Mouse (Mus musculus) cortical plate, adult 2 months (tissue): Measurements from ENCODE around the gene Fam129a.

ENCODE experiments used
- CTCF ChIP-seq: fragments of 200-500 bp; IDR thresholded peaks from 2 replicates; pipeline ENCODE4 v1.5.1; 2011; ENCODE audit warnings: mild to moderate bottlenecking, control low read depth, low read length; ENCODE audit not compliant: insufficient read depth; ENCODE audit errors: extremely low read depth
- POLR2A ChIP-seq: fragments of 200-500 bp; IDR thresholded peaks from 2 replicates; pipeline ENCODE4 v1.6.1; 2011; ENCODE audit warnings: mild to moderate bottlenecking, low read length, control low read depth; ENCODE audit not compliant: insufficient read depth; ENCODE audit errors: extremely low read depth

DNA sequence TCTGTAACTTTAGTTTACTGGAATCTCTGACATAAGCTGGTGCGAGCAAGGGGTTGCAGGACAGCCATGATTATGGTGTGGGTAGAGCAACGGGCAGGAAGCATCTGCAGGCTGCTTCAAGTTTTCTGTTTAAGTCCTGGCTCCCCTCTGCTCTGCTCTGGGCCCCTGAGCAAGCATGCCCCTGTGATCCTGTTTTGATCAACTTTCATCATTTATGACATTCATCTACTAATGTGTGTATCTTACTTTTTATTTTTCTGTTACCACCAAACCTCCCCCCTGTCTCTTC, 138.7 kb downstream of the Fam129a start:
- no peak for TF ChIP-seq POLR2A
- TF ChIP-seq CTCF, result no peak
